Mouse (Mus musculus) lung, embryonic 14.5 days (tissue): Measurements from ENCODE around the gene Psmd12. TPM values are rescaled to one million over a fixed set of nuclear protein-coding genes. Genes with fewer than 3 reads are reported as not detected.

Source experiments
- ATAC-seq: fragments of 200-750 bp; cut with Nextera tagmentation; 2 replicates; pipeline ENCODE4 v1.8.0; 2017; ENCODE audit warnings: mild to moderate bottlenecking, moderate TSS enrichment, moderate library complexity; ENCODE audit not compliant: insufficient read depth
- DNase-seq: peaks from one replicate; pipeline ENCODE4 v3.0.0-alpha.2; 2015
- H3K27ac ChIP-seq: fragments of 300-500 bp; sonication (generic); 2 replicates; pipeline ENCODE4 v1.5.1; 2014; ENCODE audit warnings: low read depth, mild to moderate bottlenecking, moderate library complexity
- H3K27me3 ChIP-seq: fragments of 300-500 bp; sonication (generic); 2 replicates; pipeline ENCODE4 v1.6.1; 2014; ENCODE audit warnings: low read length, control low read depth; ENCODE audit not compliant: insufficient read depth
- H3K36me3 ChIP-seq: fragments of 300-500 bp; sonication (generic); 2 replicates; pipeline ENCODE4 v1.6.1; 2014; ENCODE audit warnings: control low read depth; ENCODE audit not compliant: insufficient read depth
- H3K4me1 ChIP-seq: fragments of 300-500 bp; sonication (generic); 2 replicates; pipeline ENCODE4 v1.6.1; 2014; ENCODE audit warnings: antibody characterized with exemption, control low read depth; ENCODE audit not compliant: insufficient read depth
- H3K4me2 ChIP-seq: fragments of 300-500 bp; sonication (generic); 2 replicates; pipeline ENCODE4 v1.6.1; 2014; ENCODE audit warnings: mild to moderate bottlenecking
- H3K4me3 ChIP-seq: fragments of 300-500 bp; sonication (generic); 2 replicates; pipeline ENCODE4 v1.5.1; 2014; ENCODE audit warnings: low read depth, low read length
- H3K9ac ChIP-seq: fragments of 300-500 bp; sonication (generic); 2 replicates; pipeline ENCODE4 v1.6.1; 2014
- H3K9me3 ChIP-seq: fragments of 300-500 bp; sonication (generic); 2 replicates; pipeline ENCODE4 v1.6.1; 2016; ENCODE audit warnings: low read depth, low read length, control low read depth
- CTCF ChIP-seq: IDR thresholded peaks from 2 replicates; pipeline ENCODE4 v1.5.1; 2016; ENCODE audit warnings: antibody characterized with exemption, low read depth
- WGBS: fragments of 180-500 bp; shearing (Covaris S2); extraction: QIAGEN DNeasy Blood & Tissue Kit; methylation state at CpG from one replicate; pipeline ENCODE4 v1.1.7; 2014; 5-methylcytosine and 5-hydroxymethylcytosine counted together
- polyA plus RNA-seq: library from polyadenylated mRNA; unstranded; fragments of >200 nt; fragmentation: Nextera tagmentation; extraction: Ambion mirVana; gene quantifications from 2 replicates; pipeline ENCODE4 v1.2.1, GENCODE M21; 2014

Gene Psmd12
- polyA plus RNA-seq, 1 experiment from 2014 or later, result 188 TPM

- Histone ChIP-seq H3K27me3 (no peaks in the 10 kb centered on the region), H3K4me2 (no peak overlapping the region), H3K9me3 (no peaks in the 10 kb centered on the region; the same call in 1 of the 2 replicates), H3K27ac (no peak overlapping the region), H3K4me1 (no peaks in the 10 kb centered on the region), H3K9ac (no peak overlapping the region), H3K4me3 (no peak overlapping the region), H3K36me3 (no peaks in the 10 kb centered on the region)
- no peak for ATAC-seq
- WGBS, result 69% methylated on average over 12 of the region's 12 CpGs
- no peak for TF ChIP-seq CTCF
- no peak for DNase-seq
Observed at GRCm38 (mm10) chr11:107443121-107444095, 35.9 kb upstream of the Psmd12 start.

- H3K36me3 ChIP-seq, result no peaks in the 10 kb centered on the region
- H3K27ac ChIP-seq, result no peak overlapping the region
- no peaks in the 10 kb centered on the region for H3K27me3 ChIP-seq
- H3K4me2 ChIP-seq, result no peak overlapping the region
- H3K4me3 ChIP-seq, result no peak overlapping the region
- DNase-seq (no peak), ATAC-seq (no peak)
- TF ChIP-seq CTCF, result no peak
- H3K4me1 ChIP-seq, result peaks cover 5% of the 10 kb centered on the region; the same call in 1 of the 2 replicates
- no peaks in the 10 kb centered on the region for H3K9me3 ChIP-seq
- 85% methylated on average over 3 of the region's 3 CpGs for WGBS
- H3K9ac ChIP-seq, result no peak overlapping the region
Observed at GRCm38 (mm10) chr11:107445683-107446082, 33.6 kb upstream of the Psmd12 start.

- no peak for TF ChIP-seq CTCF
- ATAC-seq (no peak), DNase-seq (no peak)
- H3K9me3 ChIP-seq, result no peaks in the 10 kb centered on the region
- WGBS, result 72% methylated on average over 6 of the region's 6 CpGs
- H3K4me1 ChIP-seq, result peaks cover 5% of the 10 kb centered on the region; the same call in 1 of the 2 replicates
- H3K4me3 ChIP-seq, result no peak overlapping the region
- no peaks in the 10 kb centered on the region for H3K27me3 ChIP-seq
- H3K4me2 ChIP-seq, result no peak overlapping the region
- no peak overlapping the region for H3K9ac ChIP-seq
- H3K36me3 ChIP-seq, result no peaks in the 10 kb centered on the region
- H3K27ac ChIP-seq, result peak overlapping the region; percentile 18; the same call in 1 of the 2 replicates
Observed at GRCm38 (mm10) chr11:107446650-107447049, 32.6 kb upstream of the Psmd12 start.

GRCm38 (mm10) chr11:107447349-107447748 lies 31.9 kb upstream of the Psmd12 start:
- Histone ChIP-seq H3K4me2 (no peak overlapping the region; the same call in 1 of the 2 replicates), H3K4me3 (no peak overlapping the region), H3K27ac (no peak overlapping the region), H3K4me1 (peaks cover 5% of the 10 kb centered on the region; the same call in 1 of the 2 replicates), H3K9ac (no peak overlapping the region), H3K27me3 (no peaks in the 10 kb centered on the region), H3K36me3 (no peaks in the 10 kb centered on the region), H3K9me3 (no peaks in the 10 kb centered on the region)
- WGBS, result 49% methylated on average over 5 of the region's 5 CpGs
- no peak for DNase-seq
- TF ChIP-seq CTCF, result no peak
- ATAC-seq, result no peak

GRCm38 (mm10) chr11:107447915-107448314 lies 31.4 kb upstream of the Psmd12 start:
- H3K4me1 ChIP-seq, result peaks cover 5% of the 10 kb centered on the region; the same call in 1 of the 2 replicates
- WGBS, result 77% methylated on average over 9 of the region's 9 CpGs

GRCm38 (mm10) chr11:107449169-107449910 lies 29.9 kb upstream of the Psmd12 start:
- peaks cover 5% of the 10 kb centered on the region; the same call in 1 of the 2 replicates for H3K4me1 ChIP-seq
- DNase-seq (no peak), ATAC-seq (no peak)
- no peak overlapping the region for H3K9ac ChIP-seq
- H3K4me3 ChIP-seq, result no peak overlapping the region
- H3K27me3 ChIP-seq, result no peaks in the 10 kb centered on the region
- 59% methylated on average over 17 of the region's 17 CpGs for WGBS
- H3K27ac ChIP-seq, result no peak overlapping the region
- H3K9me3 ChIP-seq, result no peaks in the 10 kb centered on the region
- no peak overlapping the region; the same call in 1 of the 2 replicates for H3K4me2 ChIP-seq
- H3K36me3 ChIP-seq, result no peaks in the 10 kb centered on the region
- TF ChIP-seq CTCF, result no peak

More at GRCm38 (mm10) chr11:107447915-107448314, 31.4 kb upstream of the Psmd12 start:
- Histone ChIP-seq H3K9ac (no peak overlapping the region), H3K4me2 (no peak overlapping the region), H3K36me3 (no peaks in the 10 kb centered on the region), H3K27me3 (no peaks in the 10 kb centered on the region), H3K9me3 (no peaks in the 10 kb centered on the region), H3K4me3 (no peak overlapping the region), H3K27ac (no peak overlapping the region)
- DNase-seq (no peak), ATAC-seq (no peak)
- TF ChIP-seq CTCF, result no peak
